Mouse (Mus musculus) thymus, adult 2 months (tissue): ENCODE data around the gene Sdhb.

Source experiments
- CTCF ChIP-seq: fragments of 200-500 bp; IDR thresholded peaks from 2 replicates; pipeline ENCODE4 v1.5.1; 2012; ENCODE audit warnings: mild to moderate bottlenecking, control low read depth, low read length, moderate library complexity, borderline replicate concordance; ENCODE audit not compliant: control insufficient read depth, poor library complexity, insufficient read depth; ENCODE audit errors: extremely low read depth
- POLR2A ChIP-seq: fragments of 200-500 bp; IDR thresholded peaks from 2 replicates; pipeline ENCODE4 v1.6.1; 2012; ENCODE audit warnings: mild to moderate bottlenecking, low read length, control low read depth, moderate library complexity; ENCODE audit not compliant: control insufficient read depth, poor library complexity, insufficient read depth; ENCODE audit errors: extremely low read depth

DNA sequence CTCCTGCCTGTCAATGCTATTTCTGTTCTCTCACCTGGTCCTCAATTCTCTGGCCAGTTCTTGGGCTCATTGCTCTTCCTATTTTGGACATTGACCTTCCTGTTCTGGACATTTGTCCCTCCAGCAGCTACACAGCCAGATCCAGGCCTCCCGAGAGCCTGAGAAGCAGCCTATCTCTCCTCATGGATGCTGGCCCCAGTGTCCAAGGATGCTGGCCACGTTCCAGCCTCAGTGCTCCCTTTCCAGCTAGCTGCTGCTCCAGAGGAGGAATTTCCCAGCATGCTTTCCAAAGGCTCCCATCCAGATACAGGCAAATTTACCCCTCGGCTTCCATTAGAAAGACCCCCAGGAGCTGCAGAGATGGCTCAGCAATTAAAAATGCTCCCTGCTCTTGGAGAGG is 10.4 kb upstream of the Sdhb start:
- TF ChIP-seq POLR2A (no peak), CTCF (no peak)
